Mouse (Mus musculus) lung, postnatal 10 days (tissue): ENCODE results near the gene Kcna6.

Source experiments
- DNase-seq: peaks from one replicate; pipeline ENCODE4 v3.0.0; 2021

Kcna6 gene

GRCm38 (mm10) chr6:126732645-126733044 is 7.8 kb downstream of the Kcna6 start:
- no peak for DNase-seq

- DNase-seq = no peak
These were observed 11.7 kb downstream of the Kcna6 start for GRCm38 (mm10) chr6:126728803-126729202.

- DNase-seq = no peak
These were observed 21.9 kb downstream of the Kcna6 start for GRCm38 (mm10) chr6:126718423-126719087.

GRCm38 (mm10) chr6:126712531-126712930 is 27.9 kb downstream of the Kcna6 start:
- no peak for DNase-seq

GRCm38 (mm10) chr6:126705936-126706335 is 34.5 kb downstream of the Kcna6 start:
- DNase-seq = no peak

GRCm38 (mm10) chr6:126704430-126704829 is 36.0 kb downstream of the Kcna6 start:
- peak; percentile 5 for DNase-seq

- peak; percentile 67 for DNase-seq
These were observed 38.4 kb downstream of the Kcna6 start for GRCm38 (mm10) chr6:126702116-126702515.

GRCm38 (mm10) chr6:126701196-126701595 is 39.3 kb downstream of the Kcna6 start:
- no peak for DNase-seq

GRCm38 (mm10) chr6:126699995-126700394 is 40.5 kb downstream of the Kcna6 start:
- DNase-seq = no peak

- DNase-seq = no peak
These were observed 53.4 kb downstream of the Kcna6 start for GRCm38 (mm10) chr6:126687120-126687519.

- no peak for DNase-seq
These were observed 55.3 kb downstream of the Kcna6 start for GRCm38 (mm10) chr6:126685135-126685534.

GRCm38 (mm10) chr6:126678961-126679360 is 61.5 kb downstream of the Kcna6 start:
- DNase-seq = no peak

- no peak for DNase-seq
These were observed 73.5 kb downstream of the Kcna6 start for GRCm38 (mm10) chr6:126667001-126667400.

- no peak for DNase-seq
These were observed 74.4 kb downstream of the Kcna6 start for GRCm38 (mm10) chr6:126666091-126666490.

- DNase-seq = no peak
These were observed 75.9 kb downstream of the Kcna6 start for GRCm38 (mm10) chr6:126664569-126664968.
